Mouse (Mus musculus): ENCODE data around the gene Gpr179. TPM values are rescaled to one million over a fixed set of nuclear protein-coding genes. Genes with fewer than 3 reads are reported as not detected.

Gpr179 gene
- polyA plus RNA-seq, 1 experiment from 2014 or later = 0.03 TPM

DNA sequence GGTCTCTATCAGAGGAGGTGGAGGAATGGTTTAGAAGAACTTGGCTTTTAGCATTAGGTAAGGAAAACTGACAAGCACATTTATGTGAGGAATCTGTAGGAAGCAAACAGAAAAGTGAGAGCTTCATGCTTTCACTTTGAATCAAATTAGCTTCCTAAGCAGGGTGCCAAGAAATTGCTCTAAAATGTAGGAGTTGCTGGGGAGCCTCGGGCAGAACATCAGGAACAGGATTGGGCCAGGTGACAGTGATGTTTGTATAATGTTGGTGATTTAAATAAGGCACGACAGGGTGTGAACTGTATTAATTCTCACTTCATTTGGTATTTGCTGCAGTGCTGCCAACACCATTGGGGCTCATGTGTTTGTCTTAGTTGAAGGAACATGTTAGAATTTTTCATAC is 31.9 kb upstream of the Gpr179 start:
- Histone ChIP-seq H3K27me3 (replicated peaks; ENCODE audit: control insufficient read depth, insufficient read depth, low read length) (no peaks in the 10 kb centered on the region), H3K9me3 (ENCODE audit: control insufficient read depth, low read length) (no peaks in the 10 kb centered on the region), H3K4me2 (no peak overlapping the region), H3K4me1 (replicated peaks; ENCODE audit: control insufficient read depth, insufficient read depth, low read length) (no peaks in the 10 kb centered on the region), H3K4me3 (ENCODE audit: low read depth, low read length) (no peak overlapping the region), H3K9ac (ENCODE audit: low read depth, low read length) (no peak overlapping the region), H3K36me3 (ENCODE audit: control insufficient read depth, insufficient read depth, low read length) (peaks cover 19% of the 10 kb centered on the region), H3K27ac (ENCODE audit: low read depth, low read length) (no peak overlapping the region)
- no peak for DNase-seq (ENCODE audit: low spot score)
- ATAC-seq (replicated peaks; ENCODE audit: low FRiP score) = no peak
- WGBS = 64% methylated on average over 2 of the region's 2 CpGs

DNA sequence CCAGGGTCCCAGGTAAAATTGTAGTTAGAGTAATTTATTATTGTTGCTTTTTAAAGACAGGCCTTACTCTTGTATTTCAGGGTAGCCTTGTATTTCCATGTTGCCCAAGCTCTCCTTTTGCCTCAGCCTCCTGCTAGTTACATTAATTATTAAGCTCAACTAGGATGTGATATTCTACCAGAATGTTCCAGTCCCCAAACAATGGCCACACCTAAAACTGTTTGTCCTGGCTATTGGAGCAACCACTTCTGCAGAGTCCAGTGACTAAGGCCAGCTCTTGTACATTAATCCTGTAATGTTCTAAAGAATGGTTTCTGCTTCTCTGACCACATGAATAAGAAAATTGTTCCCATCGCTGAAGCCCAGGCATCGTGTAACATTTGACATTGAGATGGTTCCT is 31.1 kb upstream of the Gpr179 start:
- DNase-seq (ENCODE audit: low spot score) (no peak), ATAC-seq (replicated peaks; ENCODE audit: low FRiP score) (no peak)
- H3K27me3 ChIP-seq (replicated peaks; ENCODE audit: control insufficient read depth, insufficient read depth, low read length) = no peaks in the 10 kb centered on the region
- peaks cover 24% of the 10 kb centered on the region for H3K36me3 ChIP-seq (ENCODE audit: control insufficient read depth, insufficient read depth, low read length)
- H3K9ac ChIP-seq (ENCODE audit: low read depth, low read length) = no peak overlapping the region
- H3K4me2 ChIP-seq = no peak overlapping the region
- 95% methylated on average over 2 of the region's 2 CpGs for WGBS
- H3K27ac ChIP-seq (ENCODE audit: low read depth, low read length) = no peak overlapping the region
- no peaks in the 10 kb centered on the region for H3K9me3 ChIP-seq (ENCODE audit: control insufficient read depth, low read length)
- H3K4me3 ChIP-seq (ENCODE audit: low read depth, low read length) = no peak overlapping the region
- no peaks in the 10 kb centered on the region for H3K4me1 ChIP-seq (replicated peaks; ENCODE audit: control insufficient read depth, insufficient read depth, low read length)

DNA sequence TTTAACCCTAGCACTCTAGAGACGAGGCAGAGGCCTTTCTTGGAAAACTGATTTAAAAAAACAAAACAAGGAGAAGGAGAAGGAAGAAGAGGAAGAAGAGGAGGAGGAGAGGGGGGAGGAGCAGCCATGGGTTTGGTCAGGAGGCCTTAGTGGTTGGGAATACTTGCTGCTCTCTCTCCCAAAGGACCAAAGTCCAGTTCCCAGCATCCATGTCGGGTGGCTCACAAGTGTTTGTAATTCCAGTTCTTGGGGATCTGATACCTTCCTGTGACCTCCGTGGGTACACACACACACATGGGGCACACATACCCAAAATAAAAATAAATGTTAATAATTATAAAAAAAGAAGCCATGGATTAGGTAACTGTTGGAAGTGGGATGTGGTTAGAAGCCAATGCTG is 28.2 kb upstream of the Gpr179 start:
- DNase-seq (ENCODE audit: low spot score) (no peak), ATAC-seq (replicated peaks; ENCODE audit: low FRiP score) (no peak)
- 73% methylated on average over 3 of the region's 3 CpGs for WGBS
- Histone ChIP-seq H3K4me3 (ENCODE audit: low read depth, low read length) (no peak overlapping the region), H3K9ac (ENCODE audit: low read depth, low read length) (no peak overlapping the region), H3K27me3 (replicated peaks; ENCODE audit: control insufficient read depth, insufficient read depth, low read length) (no peaks in the 10 kb centered on the region), H3K4me2 (no peak overlapping the region), H3K4me1 (replicated peaks; ENCODE audit: control insufficient read depth, insufficient read depth, low read length) (no peaks in the 10 kb centered on the region), H3K27ac (ENCODE audit: low read depth, low read length) (no peak overlapping the region), H3K36me3 (ENCODE audit: control insufficient read depth, insufficient read depth, low read length) (peaks cover 21% of the 10 kb centered on the region), H3K9me3 (ENCODE audit: control insufficient read depth, low read length) (no peaks in the 10 kb centered on the region)

DNA sequence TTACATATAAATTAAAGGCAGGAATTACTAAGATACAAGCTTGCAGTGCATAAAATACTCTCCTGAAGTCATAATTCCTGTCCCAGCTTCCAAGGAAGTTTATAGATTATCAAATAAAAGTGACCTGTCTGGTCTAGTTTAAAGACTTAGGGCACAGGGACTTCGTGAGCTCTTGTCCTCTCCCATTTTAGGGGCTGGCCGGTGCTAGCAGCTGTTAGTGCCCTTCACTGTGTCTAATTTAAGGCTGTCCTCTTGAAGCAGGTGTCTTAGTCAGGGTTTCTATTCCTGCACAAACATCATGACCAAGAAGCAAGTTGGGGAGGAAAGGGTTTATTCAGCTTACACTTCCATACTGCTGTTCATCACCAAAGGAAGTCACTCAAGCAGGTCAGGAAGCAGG is 21.5 kb upstream of the Gpr179 start:
- no peak overlapping the region for H3K4me3 ChIP-seq (ENCODE audit: low read depth, low read length)
- no peak for ATAC-seq (replicated peaks; ENCODE audit: low FRiP score)
- no peaks in the 10 kb centered on the region for H3K4me1 ChIP-seq (replicated peaks; ENCODE audit: control insufficient read depth, insufficient read depth, low read length)
- 78% methylated on average over 2 of the region's 2 CpGs for WGBS
- H3K4me2 ChIP-seq = no peak overlapping the region
- H3K36me3 ChIP-seq (ENCODE audit: control insufficient read depth, insufficient read depth, low read length) = peaks cover 16% of the 10 kb centered on the region
- no peak overlapping the region for H3K27ac ChIP-seq (ENCODE audit: low read depth, low read length)
- no peak for DNase-seq (ENCODE audit: low spot score)
- H3K9me3 ChIP-seq (ENCODE audit: control insufficient read depth, low read length) = no peaks in the 10 kb centered on the region
- H3K9ac ChIP-seq (ENCODE audit: low read depth, low read length) = no peak overlapping the region
- H3K27me3 ChIP-seq (replicated peaks; ENCODE audit: control insufficient read depth, insufficient read depth, low read length) = no peaks in the 10 kb centered on the region

DNA sequence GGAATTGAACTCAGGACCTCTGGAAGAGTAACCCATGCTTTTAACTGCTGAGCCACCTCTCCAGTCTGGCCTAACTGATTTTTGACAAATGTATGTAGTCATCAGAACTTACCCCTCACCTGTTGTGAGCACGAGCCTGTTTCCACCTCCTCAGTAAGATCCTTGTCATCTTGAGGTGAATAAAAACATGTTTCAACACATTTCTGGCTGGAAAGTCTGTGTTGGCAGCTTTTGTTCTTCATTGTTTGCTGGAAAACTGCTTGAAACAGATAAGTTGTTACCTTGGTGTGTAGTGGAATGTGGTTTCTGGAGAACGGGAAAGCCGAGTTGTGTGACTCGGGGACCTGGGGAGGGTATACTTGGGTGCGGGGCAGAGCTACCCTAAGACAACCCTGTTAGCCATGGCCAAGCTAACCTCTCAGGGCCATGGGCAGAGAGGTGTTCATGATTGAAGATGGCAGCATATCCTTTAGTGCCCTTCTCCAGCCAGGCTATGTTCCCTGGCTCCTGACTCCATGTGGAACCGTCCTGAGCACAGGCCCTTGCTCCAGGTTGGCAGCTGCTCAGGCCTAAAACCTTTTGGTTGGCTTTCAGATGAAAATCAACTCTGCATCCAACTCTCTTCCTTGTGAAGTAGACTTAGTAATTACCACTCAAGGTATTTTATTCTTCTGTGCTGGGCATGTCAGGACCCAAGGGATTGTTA is 20.4 kb upstream of the Gpr179 start:
- WGBS = 84% methylated on average over 6 of the region's 6 CpGs
- peaks cover 10% of the 10 kb centered on the region; the same call in 1 of the 2 replicates for H3K36me3 ChIP-seq (ENCODE audit: control insufficient read depth, insufficient read depth, low read length)
- H3K4me3 ChIP-seq (ENCODE audit: low read depth, low read length) = no peak overlapping the region
- no peak overlapping the region for H3K9ac ChIP-seq (ENCODE audit: low read depth, low read length)
- no peak overlapping the region for H3K4me2 ChIP-seq
- ATAC-seq (replicated peaks; ENCODE audit: low FRiP score) (no peak), DNase-seq (ENCODE audit: low spot score) (no peak)
- no peaks in the 10 kb centered on the region for H3K27me3 ChIP-seq (replicated peaks; ENCODE audit: control insufficient read depth, insufficient read depth, low read length)
- no peak overlapping the region for H3K27ac ChIP-seq (ENCODE audit: low read depth, low read length)
- H3K9me3 ChIP-seq (ENCODE audit: control insufficient read depth, low read length) = no peaks in the 10 kb centered on the region
- H3K4me1 ChIP-seq (replicated peaks; ENCODE audit: control insufficient read depth, insufficient read depth, low read length) = no peaks in the 10 kb centered on the region

DNA sequence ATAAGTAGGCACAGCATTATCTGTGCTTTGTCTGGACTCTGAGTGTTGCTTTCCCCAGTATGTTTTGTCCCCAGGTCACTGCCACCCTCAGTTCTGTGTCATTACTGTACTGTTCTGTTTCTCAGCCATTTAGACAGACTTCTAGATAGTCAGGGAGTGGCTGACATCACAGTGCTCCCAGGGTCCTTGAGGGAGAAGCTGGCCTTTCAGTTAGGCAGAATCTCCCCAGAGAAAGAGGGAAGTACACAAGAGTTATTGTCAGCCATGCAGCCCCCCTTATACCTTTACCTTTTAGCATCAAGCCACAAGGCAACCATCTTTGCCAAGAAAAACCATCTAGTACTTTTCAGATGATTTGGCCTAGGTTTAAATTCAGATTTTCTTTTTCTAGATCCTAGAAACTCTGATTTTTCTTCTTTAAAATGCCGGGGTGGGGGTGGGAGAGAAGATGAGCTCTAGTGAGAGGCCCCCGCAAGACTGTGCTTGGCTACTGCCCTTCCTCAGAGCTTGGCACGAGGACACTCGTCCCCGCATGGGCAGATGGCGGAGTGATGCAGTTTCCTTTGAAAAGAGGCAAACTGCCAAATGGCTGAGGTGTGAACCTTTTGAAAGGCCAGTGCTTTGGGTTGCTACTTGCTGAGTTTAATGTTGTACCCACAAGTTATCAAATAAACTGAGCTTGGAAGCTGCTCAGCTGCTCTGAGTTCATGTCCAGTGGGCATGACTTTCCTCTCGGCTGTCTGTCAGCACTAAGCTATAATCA is 18.6 kb upstream of the Gpr179 start:
- no peak overlapping the region for H3K4me3 ChIP-seq (ENCODE audit: low read depth, low read length)
- no peak overlapping the region for H3K27ac ChIP-seq (ENCODE audit: low read depth, low read length)
- 0 out of 2 replicates have a peak, but pooled peaks cover 1% of the 10 kb centered on the region for H3K4me1 ChIP-seq (replicated peaks; ENCODE audit: control insufficient read depth, insufficient read depth, low read length)
- no peak overlapping the region for H3K4me2 ChIP-seq
- H3K9ac ChIP-seq (ENCODE audit: low read depth, low read length) = no peak overlapping the region
- peaks cover 7% of the 10 kb centered on the region; the same call in 1 of the 2 replicates for H3K36me3 ChIP-seq (ENCODE audit: control insufficient read depth, insufficient read depth, low read length)
- WGBS = 77% methylated on average over 7 of the region's 7 CpGs
- H3K27me3 ChIP-seq (replicated peaks; ENCODE audit: control insufficient read depth, insufficient read depth, low read length) = no peaks in the 10 kb centered on the region
- H3K9me3 ChIP-seq (ENCODE audit: control insufficient read depth, low read length) = no peaks in the 10 kb centered on the region
- DNase-seq (ENCODE audit: low spot score) (no peak), ATAC-seq (replicated peaks; ENCODE audit: low FRiP score) (no peak)

DNA sequence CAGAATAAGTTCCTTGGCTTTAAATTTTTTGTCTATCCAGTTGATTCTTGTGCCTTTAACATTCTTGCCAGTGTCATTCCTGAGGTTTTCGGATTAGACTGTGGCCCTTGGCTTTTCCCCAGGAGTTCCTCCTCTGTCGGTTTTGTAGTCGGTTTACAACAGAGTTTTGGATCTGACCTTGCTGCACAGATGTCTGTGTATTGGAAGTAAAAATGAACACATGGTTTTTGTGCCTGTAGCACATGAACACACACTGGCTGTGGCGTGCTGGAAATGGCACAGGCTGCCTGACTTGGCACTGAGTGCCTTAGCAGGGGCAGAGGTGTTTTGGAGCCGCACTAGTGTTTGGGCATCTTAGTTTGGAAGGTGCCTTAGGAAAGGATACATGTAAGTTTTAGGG is 16.6 kb upstream of the Gpr179 start:
- WGBS = 89% methylated on average over 5 of the region's 5 CpGs
- Histone ChIP-seq H3K4me2 (no peak overlapping the region), H3K9me3 (ENCODE audit: control insufficient read depth, low read length) (no peaks in the 10 kb centered on the region), H3K27me3 (replicated peaks; ENCODE audit: control insufficient read depth, insufficient read depth, low read length) (no peaks in the 10 kb centered on the region), H3K4me1 (replicated peaks; ENCODE audit: control insufficient read depth, insufficient read depth, low read length) (peaks cover 20% of the 10 kb centered on the region), H3K36me3 (ENCODE audit: control insufficient read depth, insufficient read depth, low read length) (peaks cover 4% of the 10 kb centered on the region; the same call in 1 of the 2 replicates), H3K9ac (ENCODE audit: low read depth, low read length) (no peak overlapping the region), H3K4me3 (ENCODE audit: low read depth, low read length) (no peak overlapping the region), H3K27ac (ENCODE audit: low read depth, low read length) (no peak overlapping the region)
- no peak for ATAC-seq (replicated peaks; ENCODE audit: low FRiP score)
- DNase-seq (ENCODE audit: low spot score) = no peak

DNA sequence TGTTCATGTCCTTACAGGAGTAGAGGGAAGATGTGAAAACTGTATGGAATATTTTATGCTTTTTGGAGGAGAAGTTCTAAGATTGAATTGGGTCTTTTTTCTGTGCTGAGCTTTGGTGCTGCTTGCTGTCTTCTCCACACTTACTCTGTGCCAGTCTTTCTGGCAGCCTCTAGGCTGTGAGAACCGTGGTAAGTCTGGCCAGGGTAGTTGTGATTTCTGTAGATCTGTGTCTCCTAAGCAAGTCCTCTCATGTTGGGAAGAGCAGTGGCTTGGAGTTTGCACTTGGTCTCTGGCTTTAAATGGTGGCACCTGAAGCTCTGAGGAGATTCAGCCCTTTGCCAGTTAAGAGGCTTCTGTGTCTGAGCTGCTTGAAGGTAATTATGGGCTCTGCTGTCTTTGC is 13.7 kb upstream of the Gpr179 start:
- Histone ChIP-seq H3K9me3 (ENCODE audit: control insufficient read depth, low read length) (no peaks in the 10 kb centered on the region), H3K9ac (ENCODE audit: low read depth, low read length) (no peak overlapping the region), H3K4me3 (ENCODE audit: low read depth, low read length) (no peak overlapping the region), H3K27me3 (replicated peaks; ENCODE audit: control insufficient read depth, insufficient read depth, low read length) (no peaks in the 10 kb centered on the region), H3K4me1 (replicated peaks; ENCODE audit: control insufficient read depth, insufficient read depth, low read length) (peaks cover 23% of the 10 kb centered on the region), H3K36me3 (ENCODE audit: control insufficient read depth, insufficient read depth, low read length) (no peaks in the 10 kb centered on the region; the same call in 1 of the 2 replicates), H3K27ac (ENCODE audit: low read depth, low read length) (no peak overlapping the region), H3K4me2 (no peak overlapping the region; the same call in 1 of the 2 replicates)
- no peak for ATAC-seq (replicated peaks; ENCODE audit: low FRiP score)
- DNase-seq (ENCODE audit: low spot score) = no peak
- 82% methylated on average over 1 of the region's 1 CpGs for WGBS

DNA sequence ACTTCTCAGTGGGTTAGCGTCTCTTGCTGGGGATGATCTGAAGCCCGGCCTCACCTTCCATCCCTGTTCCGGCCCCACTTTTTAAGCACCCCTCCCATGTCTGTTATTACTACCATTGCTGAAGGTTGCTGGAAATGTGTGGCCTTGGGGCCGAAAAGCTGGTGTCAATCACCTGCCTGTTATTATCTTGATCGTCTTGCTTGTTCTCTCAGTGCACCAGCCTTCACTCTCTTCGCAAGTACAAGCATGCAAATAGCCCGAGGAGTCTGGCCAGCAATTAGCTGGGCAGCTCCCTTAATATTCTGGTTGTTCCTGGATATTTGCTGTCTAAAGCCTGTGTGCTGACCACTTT is 11.7 kb upstream of the Gpr179 start:
- H3K27ac ChIP-seq (ENCODE audit: low read depth, low read length) = no peak overlapping the region; the same call in 1 of the 2 replicates
- DNase-seq (ENCODE audit: low spot score) = no peak
- WGBS = 2% methylated on average over 7 of the region's 7 CpGs

More for the DNA sequence above, 11.7 kb upstream of the Gpr179 start:
- Histone ChIP-seq H3K9ac (ENCODE audit: low read depth, low read length) (peak overlapping the region; percentile 98), H3K9me3 (ENCODE audit: control insufficient read depth, low read length) (no peaks in the 10 kb centered on the region), H3K27me3 (replicated peaks; ENCODE audit: control insufficient read depth, insufficient read depth, low read length) (no peaks in the 10 kb centered on the region), H3K4me3 (ENCODE audit: low read depth, low read length) (peak overlapping the region; percentile 97), H3K4me2 (peak overlapping the region; percentile 75), H3K4me1 (replicated peaks; ENCODE audit: control insufficient read depth, insufficient read depth, low read length) (peaks cover 23% of the 10 kb centered on the region), H3K36me3 (ENCODE audit: control insufficient read depth, insufficient read depth, low read length) (no peaks in the 10 kb centered on the region; the same call in 1 of the 2 replicates)
- ATAC-seq (replicated peaks; ENCODE audit: low FRiP score) = no peak
